Mouse (Mus musculus) layer of hippocampus, postnatal 14 days (tissue): Measurements from ENCODE around the gene Lrch4. TPM values are rescaled to one million over a fixed set of nuclear protein-coding genes. Genes with fewer than 3 reads are reported as not detected.

ENCODE experiments used
- DNase-seq, 2 experiments: peaks; one replicate each; pipeline ENCODE4 v3.0.0; 2021 to 2022; ENCODE audit warnings: low spot score in 2 of 2, mixed read lengths in 1 of 2
- total RNA-seq, 2 experiments: library from RNA; stranded (reverse); gene quantifications; 2 replicates each; pipeline ENCODE4 v1.2.3; 2021

The Lrch4 gene
- total RNA-seq, 2 experiments from 2014 or later: 14.7 to 19.5 TPM

DNA sequence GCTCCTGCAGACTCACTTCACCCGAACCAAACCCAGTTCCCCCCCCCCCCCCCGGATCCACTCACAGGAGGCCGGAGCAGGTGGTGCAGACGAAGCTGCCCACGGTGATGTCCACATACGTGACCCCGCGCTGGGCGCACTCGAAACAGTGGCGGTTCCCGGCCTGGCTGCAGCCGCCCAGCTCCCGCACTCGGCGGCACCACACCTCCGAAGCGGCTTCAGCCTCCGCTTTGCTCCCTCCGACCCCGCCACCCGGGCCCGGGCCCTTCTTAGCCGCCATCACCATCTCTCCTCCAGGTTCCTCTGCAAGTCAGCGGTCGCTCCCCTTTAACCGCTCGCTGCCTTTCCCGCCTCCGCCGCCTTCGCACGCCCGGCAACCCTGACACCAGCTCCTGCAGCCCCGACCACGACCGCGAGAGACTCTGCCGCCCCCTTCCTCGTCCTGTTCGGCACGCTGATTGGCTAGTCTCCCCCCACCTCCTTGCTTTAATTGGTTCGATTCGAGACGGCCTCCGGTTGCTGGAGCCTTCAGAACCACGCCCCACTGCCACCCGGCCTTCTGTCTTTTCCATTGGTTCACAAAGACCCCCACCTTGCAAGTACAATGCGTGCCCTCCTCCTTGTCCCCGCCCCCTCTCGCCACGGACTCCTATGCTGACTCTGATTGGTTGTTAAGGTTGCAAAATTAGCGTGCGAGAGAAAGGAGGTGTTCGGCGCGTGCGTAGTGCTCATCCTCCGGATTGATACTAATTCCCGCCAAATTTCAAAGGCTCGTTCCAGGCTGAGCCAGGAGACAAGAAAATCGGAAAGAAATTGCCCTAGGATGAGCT, 55.6 kb downstream of the Lrch4 start, which contains the start of gene Agfg2:
Gene Agfg2, minus strand, starts transcription at position 433 of the 830 bp plus-strand sequence.
- peak; percentile 94 to 100 for DNase-seq

DNA sequence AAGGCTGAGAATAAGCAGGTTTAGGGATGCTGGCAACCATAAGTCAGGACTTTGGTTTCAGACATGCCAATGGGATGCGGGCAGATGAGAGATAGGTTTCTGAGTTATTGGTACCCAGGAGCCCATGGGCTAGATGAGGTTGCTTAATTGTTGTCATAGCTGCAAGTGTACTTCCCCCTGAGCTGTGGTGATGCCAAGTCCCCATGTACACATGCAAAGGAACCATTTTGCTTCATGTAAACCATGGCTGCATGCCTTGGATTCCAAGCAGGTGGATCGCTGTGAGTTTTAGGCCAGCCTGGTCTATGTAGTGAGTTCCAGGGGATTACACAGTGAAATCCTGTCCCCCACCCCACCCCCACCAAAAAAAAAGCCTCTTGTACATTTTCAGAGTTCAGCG, 56.7 kb downstream of the Lrch4 start:
- no peak for DNase-seq

DNA sequence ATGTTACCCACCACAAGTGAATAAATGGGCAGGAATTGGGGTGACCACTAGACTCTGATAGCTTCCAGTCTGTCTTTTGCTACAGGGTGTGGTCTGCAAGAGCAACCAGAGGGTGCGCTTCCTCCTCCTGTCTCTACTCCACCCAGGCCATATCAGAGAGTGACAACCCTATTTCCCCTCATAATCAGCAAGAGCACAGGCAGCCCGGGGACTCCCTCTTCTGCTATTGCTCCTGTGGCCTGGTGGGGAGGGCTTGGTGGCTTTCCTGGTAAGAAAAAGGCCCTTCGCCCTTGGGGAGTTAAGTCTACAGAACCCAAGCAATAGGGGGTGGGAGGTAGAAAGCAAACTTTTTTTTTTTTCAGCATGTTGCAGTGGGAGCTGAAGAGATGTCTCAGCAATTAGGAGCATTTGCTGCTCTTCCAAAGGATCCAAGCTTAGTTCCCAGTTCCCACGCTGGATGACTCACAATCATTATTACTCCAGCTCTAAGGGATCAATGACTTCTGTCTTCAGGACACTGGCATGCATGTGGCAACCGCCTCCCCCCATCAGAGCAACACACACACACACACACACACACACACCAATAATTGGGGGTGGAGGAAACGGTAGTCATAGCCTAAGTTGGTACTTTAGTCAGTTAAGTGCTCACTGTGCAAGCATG, 57.3 kb downstream of the Lrch4 start:
- no peak for DNase-seq

DNA sequence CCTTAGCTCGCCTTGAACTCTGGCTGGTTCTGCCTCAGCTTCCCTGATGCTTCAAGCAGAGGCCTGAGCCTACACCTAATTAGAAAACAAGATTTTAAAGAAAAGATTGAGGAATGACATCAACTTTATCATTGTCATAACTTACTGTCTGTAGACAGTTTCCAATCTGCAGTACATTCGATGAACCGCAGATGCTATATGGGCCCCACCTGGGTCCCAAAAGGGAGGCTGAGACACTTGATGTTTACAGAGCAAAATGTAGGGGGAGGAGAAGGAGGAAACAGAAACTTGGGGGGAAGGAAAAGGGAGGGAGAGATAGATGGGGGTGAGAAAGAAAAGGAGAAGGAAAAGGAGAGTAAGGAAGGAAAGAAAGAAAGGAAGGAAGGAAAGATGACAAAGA, 61.1 kb downstream of the Lrch4 start:
- no peak for DNase-seq

DNA sequence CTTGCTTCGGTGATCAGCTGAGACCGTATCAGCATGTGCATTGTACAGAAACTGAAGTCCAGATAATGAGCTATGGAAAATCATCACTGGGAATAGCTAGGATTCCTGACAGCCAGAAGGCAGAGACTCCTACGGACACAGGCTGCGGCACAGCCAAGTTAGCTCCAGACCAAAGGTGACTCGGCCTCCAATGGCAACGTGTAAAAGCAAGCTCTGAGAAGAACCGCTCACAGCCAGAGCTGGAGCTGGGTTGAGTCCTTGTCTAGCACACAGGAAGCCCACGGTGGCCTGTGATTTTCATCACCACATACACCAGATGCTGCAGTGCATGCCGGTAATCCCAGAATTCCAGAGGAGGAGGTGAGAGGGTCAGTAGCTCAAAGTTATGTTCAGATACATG, 61.6 kb downstream of the Lrch4 start:
- no peak for DNase-seq

Other genes starting within 250 kb of the Lrch4 start
- under 1 TPM; 0.21 to 0.57 TPM for gene Zan, start 152.1 kb upstream of the Lrch4 start, total RNA-seq
- 10 to 100 TPM; 32.9 to 37.1 TPM for gene Pop7, start 126.6 kb upstream of the Lrch4 start, total RNA-seq
- gene Gigyf1, start 110.6 kb upstream of the Lrch4 start, total RNA-seq: 10 to 100 TPM; 40.5 to 48.8 TPM
- gene Epo, start 95.9 kb upstream of the Lrch4 start, total RNA-seq: not detected
- gene Gnb2, start 95.6 kb upstream of the Lrch4 start, total RNA-seq: 100 to 1,000 TPM; 704 to 770 TPM
- gene Actl6b, start 75.6 kb upstream of the Lrch4 start, total RNA-seq: 100 to 1,000 TPM; 128 to 133 TPM
- 10 to 100 TPM; 10.9 to 15.5 TPM for gene Tfr2, start 59.3 kb upstream of the Lrch4 start, total RNA-seq
- gene Mospd3, start 28.1 kb upstream of the Lrch4 start, total RNA-seq: 10 to 100 TPM; 36.7 to 40.0 TPM
- 10 to 100 TPM in 1 of 2 experiments, 1 to 10 TPM in 1; 6.9 to 13.6 TPM for gene Pcolce, start 15.3 kb upstream of the Lrch4 start, total RNA-seq
- gene Fbxo24, start 119 bp upstream of the Lrch4 start, total RNA-seq: under 1 TPM; 0.17 to 0.37 TPM
- gene Gm20605, start 54 bp downstream of the Lrch4 start, total RNA-seq: 10 to 100 TPM; 11.0 to 14.7 TPM
- 1 to 10 TPM; 6.3 to 6.6 TPM for gene Sap25, start 12.2 kb downstream of the Lrch4 start, total RNA-seq
- not detected for gene Irs3, start 16.6 kb downstream of the Lrch4 start, total RNA-seq
- 10 to 100 TPM; 51.7 to 56.5 TPM for gene Agfg2, start 55.6 kb downstream of the Lrch4 start, total RNA-seq
- 10 to 100 TPM; 73.9 to 75.0 TPM for gene Nyap1, start 112.5 kb downstream of the Lrch4 start, total RNA-seq
- gene Tsc22d4, start 116.6 kb downstream of the Lrch4 start, total RNA-seq: 100 to 1,000 TPM; 213 to 225 TPM
- gene Ppp1r35, start 149.7 kb downstream of the Lrch4 start, total RNA-seq: 10 to 100 TPM; 24.2 to 27.3 TPM
- gene Mepce, start 158.5 kb downstream of the Lrch4 start, total RNA-seq: 10 to 100 TPM; 33.4 to 42.0 TPM
- 1 to 10 TPM; 5.0 to 5.7 TPM for gene Zcwpw1, start 158.7 kb downstream of the Lrch4 start, total RNA-seq
- gene Pilra, start 207.2 kb downstream of the Lrch4 start, total RNA-seq: under 1 TPM; 0.32 to 0.62 TPM
- not detected for gene Pilrb1, start 229.0 kb downstream of the Lrch4 start, total RNA-seq
- not detected for gene Pilrb2, start 242.7 kb downstream of the Lrch4 start, total RNA-seq